Mouse (Mus musculus): ENCODE measurements around the gene Lpar5.

- TF ChIP-seq HCFC1 (IDR thresholded peaks at IDR 0.05; ENCODE audit: borderline replicate concordance, insufficient read depth, low read length) (no peak), MAFK (IDR thresholded peaks at IDR 0.05; ENCODE audit: insufficient read depth, low read depth, low read length) (no peak), ZNF384 (IDR thresholded peaks at IDR 0.05; ENCODE audit: low read depth, low read length) (no peak), ZC3H11A (IDR thresholded peaks at IDR 0.05; ENCODE audit: borderline replicate concordance, low read depth, low read length) (no peak)
Observed at GRCm38 (mm10) chr6:125128724-125129123, 61.0 kb downstream of the Lpar5 start.

Measured in ES-E14 (cell line).